Mouse (Mus musculus): ENCODE measurements around the gene Ttc37. TPM values are rescaled to one million over a fixed set of nuclear protein-coding genes. Genes with fewer than 3 reads are reported as not detected.

Gene Ttc37
- 16.9 TPM for polyA plus RNA-seq (2014; fragmentation: Illumina TruSeq; extraction: RNeasy Lipid Tissue Mini Kit (QIAGEN cat#74804); ENCODE audit: low replicate concordance)

DNA sequence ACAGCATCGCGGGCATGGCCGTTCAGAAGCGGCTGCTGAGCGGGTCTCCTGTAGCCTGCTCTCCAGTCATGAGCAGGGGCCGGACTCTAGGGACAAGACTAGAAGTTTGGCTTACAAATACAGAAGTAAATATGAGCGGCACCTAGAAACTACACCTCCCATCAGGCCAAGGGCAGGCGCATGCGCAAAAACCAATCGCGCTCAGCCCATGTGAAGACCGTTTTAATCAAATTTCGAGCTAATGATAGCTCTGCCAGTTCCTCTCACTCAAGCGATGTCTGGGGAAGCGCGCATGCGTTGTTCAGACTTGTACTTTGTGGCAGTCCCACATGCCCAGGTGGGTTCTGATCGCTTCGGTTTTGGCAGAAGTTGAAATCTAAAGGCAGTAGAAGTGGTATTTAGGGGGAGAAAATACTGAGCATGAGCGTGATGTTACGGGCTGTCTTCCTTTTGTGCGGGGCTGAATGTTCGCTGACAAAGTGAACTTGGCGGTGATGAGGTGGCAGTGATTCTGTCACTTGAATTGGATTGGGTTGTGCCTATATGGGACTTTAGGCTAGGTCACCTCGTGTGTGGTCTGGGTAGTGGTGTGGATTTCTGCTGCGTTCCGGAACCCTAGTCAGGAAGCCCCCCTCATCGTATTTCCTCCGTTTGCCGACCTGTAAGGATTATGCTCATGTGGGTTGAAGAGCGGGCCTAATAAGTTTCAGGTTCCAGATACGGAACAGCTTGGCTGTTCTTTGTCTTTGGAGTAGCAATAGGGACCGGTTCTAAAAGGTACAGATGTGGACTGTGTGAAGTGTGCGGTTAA lies at the start of gene Ttc37, which contains the start of gene Arsk:
TSS of gene Ttc37 (plus strand) at position 242 of the 811 bp plus-strand sequence.
TSS of gene Arsk (minus strand) at position 168 of the 811 bp plus-strand sequence.

DNA sequence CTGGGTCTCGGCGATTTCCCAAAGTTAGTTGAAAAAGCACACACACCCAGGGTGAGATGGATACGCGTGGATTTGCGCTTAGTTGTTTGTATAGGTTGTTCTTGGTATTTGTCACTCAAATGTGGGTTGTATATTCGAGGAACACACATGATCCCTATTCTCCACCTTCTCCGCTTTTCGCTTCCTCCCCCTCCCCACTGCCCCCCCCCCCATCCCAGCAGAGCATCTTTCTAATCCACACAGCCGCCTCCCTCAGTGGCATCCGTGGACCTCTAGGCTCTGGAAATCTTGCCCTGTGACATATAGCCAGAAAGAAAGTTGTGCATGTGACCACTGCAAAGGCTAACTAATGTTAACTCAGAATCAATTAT lies 41.7 kb upstream of the Ttc37 start, which contains the start of gene Gpr150:
TSS of gene Gpr150 (minus strand) at position 101 of the 371 bp plus-strand sequence.

Other genes with a start within 250 kb of the Ttc37 start
- gene Rhobtb3, start 154.8 kb upstream of the Ttc37 start, polyA plus RNA-seq (2014; fragmentation: Illumina TruSeq; extraction: RNeasy Lipid Tissue Mini Kit (QIAGEN cat#74804); ENCODE audit: low replicate concordance) = 71.4 TPM
- not detected for gene Spata9, start 131.6 kb upstream of the Ttc37 start, polyA plus RNA-seq (2014; fragmentation: Illumina TruSeq; extraction: RNeasy Lipid Tissue Mini Kit (QIAGEN cat#74804); ENCODE audit: low replicate concordance)
- 104 TPM for gene Rfesd, start 80.0 kb upstream of the Ttc37 start, polyA plus RNA-seq (2014; fragmentation: Illumina TruSeq; extraction: RNeasy Lipid Tissue Mini Kit (QIAGEN cat#74804); ENCODE audit: low replicate concordance)
- gene Gpr150, start 41.7 kb upstream of the Ttc37 start, polyA plus RNA-seq (2014; fragmentation: Illumina TruSeq; extraction: RNeasy Lipid Tissue Mini Kit (QIAGEN cat#74804); ENCODE audit: low replicate concordance) = not detected
- 21.8 TPM for gene Arsk, start 74 bp upstream of the Ttc37 start, polyA plus RNA-seq (2014; fragmentation: Illumina TruSeq; extraction: RNeasy Lipid Tissue Mini Kit (QIAGEN cat#74804); ENCODE audit: low replicate concordance)
- gene Fam81b, start 206.3 kb downstream of the Ttc37 start, polyA plus RNA-seq (2014; fragmentation: Illumina TruSeq; extraction: RNeasy Lipid Tissue Mini Kit (QIAGEN cat#74804); ENCODE audit: low replicate concordance) = not detected